Mouse (Mus musculus) CD8-positive naive resting alpha-beta T cell, adult 57 days (primary cell): ENCODE data around the gene Dgkq. TPM values are rescaled to one million over a fixed set of nuclear protein-coding genes. Genes with fewer than 3 reads are reported as not detected.

Source experiments
- total RNA-seq: library from RNA; stranded (reverse); gene quantifications from one replicate; pipeline ENCODE4 v1.2.4, GENCODE M21; 2023

Dgkq gene
- 38.9 TPM for total RNA-seq

GRCm38 (mm10) chr5:108668977-108669936, at the start of gene Dgkq:
Dgkq (minus strand) TSS chr5:108669672.

DNA sequence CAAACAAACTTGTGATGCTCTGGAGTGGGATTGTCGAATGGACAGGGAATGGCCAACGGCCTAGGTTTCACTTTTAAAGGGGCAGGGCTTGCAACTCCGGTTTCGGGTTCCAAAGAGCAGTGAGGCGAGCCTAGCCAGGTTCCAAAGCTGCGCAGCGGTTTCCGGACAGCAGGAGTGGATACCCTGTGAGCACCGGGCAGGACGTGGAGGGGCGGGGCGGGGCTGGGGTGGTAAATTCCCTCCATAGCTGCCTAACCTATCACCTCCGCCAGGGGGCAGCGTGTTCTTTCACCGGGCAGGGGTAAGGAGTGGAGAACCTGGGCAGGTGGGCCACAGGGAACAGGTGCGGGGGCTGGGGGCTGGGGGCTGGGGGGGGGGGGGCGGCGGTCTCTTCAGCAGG, 22.8 kb upstream of the Dgkq start, which contains the start of gene Fgfrl1:
TSS of gene Fgfrl1 (plus strand) at position 112 of the 400 bp plus-strand sequence.

DNA sequence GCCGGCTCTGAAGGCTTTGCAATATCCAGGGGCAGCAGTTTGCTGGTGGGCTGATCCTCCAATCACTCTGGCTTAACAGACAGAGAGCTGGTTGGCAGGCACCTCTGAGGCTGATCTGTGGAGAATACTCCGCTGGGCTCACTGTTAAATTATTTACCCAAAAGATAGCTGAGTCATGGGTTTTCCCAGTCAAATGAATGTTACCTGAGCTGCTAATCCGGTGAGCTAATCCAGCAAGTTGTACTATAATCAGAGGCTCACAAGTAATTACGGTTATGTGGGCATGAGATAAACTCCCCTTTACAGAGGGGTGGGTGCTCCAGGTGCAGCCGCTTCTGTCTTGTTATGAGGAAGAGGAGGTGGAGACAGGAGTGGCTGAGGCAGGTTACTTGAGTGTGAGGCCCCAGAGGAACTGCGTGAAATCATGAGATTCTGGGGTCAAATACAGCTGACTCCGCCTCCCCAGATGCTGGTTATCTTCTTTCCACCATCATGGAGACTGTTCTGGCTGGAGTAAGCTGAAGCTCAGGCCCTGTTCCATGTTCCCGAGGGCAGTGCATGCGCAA, 5.9 kb upstream of the Dgkq start, which contains the start of gene Slc26a1:
TSS of gene Slc26a1 (minus strand) at position 319 of the 566 bp plus-strand sequence.

GRCm38 (mm10) chr5:108659698-108660631, 9.5 kb downstream of the Dgkq start, which contains the start of gene Idua:
Idua (plus strand) TSS chr5:108660331.

DNA sequence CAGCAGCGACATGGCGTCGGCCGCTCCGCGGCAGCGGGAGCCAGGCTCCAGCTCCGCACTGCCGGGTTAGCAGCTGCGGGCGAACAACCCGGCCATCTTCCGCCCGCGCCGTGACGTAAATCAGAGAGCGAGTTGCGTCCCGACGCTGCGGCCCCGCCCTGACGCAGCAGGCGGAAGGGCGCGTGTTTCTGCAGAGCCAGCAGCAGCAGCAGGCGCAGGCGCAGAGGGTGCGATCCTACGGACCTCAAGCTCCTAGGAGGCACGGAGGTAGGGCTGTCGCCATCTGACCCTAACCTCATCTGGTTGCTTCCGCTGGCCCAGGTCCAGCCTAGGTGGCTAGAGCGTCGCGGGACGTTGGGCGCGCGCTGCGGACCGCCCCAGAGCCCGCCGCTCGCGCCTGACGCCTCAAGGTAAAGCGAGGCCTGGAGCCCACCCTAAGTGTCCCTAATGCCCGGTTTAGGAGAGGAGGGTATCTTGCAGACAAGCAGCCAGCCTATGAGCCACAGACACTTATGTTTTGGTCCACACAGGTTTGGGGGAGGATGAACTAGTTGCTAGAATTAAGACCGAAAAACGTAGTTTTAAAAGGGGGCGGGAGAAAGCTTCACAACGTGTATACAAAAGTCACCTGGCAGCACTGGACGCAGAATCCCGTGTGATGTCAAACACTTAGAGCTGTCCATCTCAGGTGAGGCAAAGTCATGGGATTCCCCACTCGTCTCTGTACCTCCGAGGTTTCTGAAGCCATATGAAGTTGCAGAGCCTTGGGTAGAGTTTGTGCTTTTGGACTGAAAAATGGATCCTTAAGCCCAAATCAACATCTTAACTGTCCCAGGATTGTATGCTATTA, 39.6 kb downstream of the Dgkq start, which contains the start of the genes Gak and Tmem175:
TSS of gene Gak (minus strand) at position 122 of the 850 bp plus-strand sequence.
TSS of gene Tmem175 (plus strand) at position 137 of the 850 bp plus-strand sequence.

Other genes with a start within 250 kb of the Dgkq start
- gene Atp5k, start 235.2 kb downstream of the Dgkq start, total RNA-seq = 67.2 TPM
- gene Mfsd7a, start 220.8 kb downstream of the Dgkq start, total RNA-seq = not detected
- 33.9 TPM for gene Pcgf3, start 208.4 kb downstream of the Dgkq start, total RNA-seq
- not detected for gene Cplx1, start 119.6 kb downstream of the Dgkq start, total RNA-seq
- 156 TPM for gene Gak, start 39.9 kb downstream of the Dgkq start, total RNA-seq
- 19.0 TPM for gene Tmem175, start 39.9 kb downstream of the Dgkq start, total RNA-seq
- 33.0 TPM for gene Idua, start 9.3 kb downstream of the Dgkq start, total RNA-seq
- gene Slc26a1, start 5.9 kb upstream of the Dgkq start, total RNA-seq = not detected
- gene Fgfrl1, start 22.7 kb upstream of the Dgkq start, total RNA-seq = 4.3 TPM
- gene Rnf212, start 105.3 kb upstream of the Dgkq start, total RNA-seq = not detected
- not detected for gene Tmed11, start 125.7 kb upstream of the Dgkq start, total RNA-seq
- gene Vmn2r8, start 139.2 kb upstream of the Dgkq start, total RNA-seq = not detected
- gene Vmn2r9, start 182.9 kb upstream of the Dgkq start, total RNA-seq = not detected